Mouse (Mus musculus) myocyte (in vitro differentiated cells): Measurements from ENCODE around the gene Tedc1.

Experiments
- MAX ChIP-seq: IDR thresholded peaks from one replicate; pipeline ENCODE4 v1.6.1; 2011; ENCODE audit warnings: low read depth, mild to moderate bottlenecking, control low read depth
- MYOG ChIP-seq, 3 experiments: IDR thresholded peaks; one replicate each; pipeline ENCODE4 v1.6.1; 2011; ENCODE audit warnings: control low read depth in 2 of 3, low read depth in 2 of 3, mild to moderate bottlenecking in 2 of 3; ENCODE audit not compliant: insufficient read length in 2 of 3, control insufficient read depth in 1 of 3, insufficient read depth in 1 of 3
- POLR2A ChIP-seq: IDR thresholded peaks from one replicate; pipeline ENCODE4 v1.6.1; 2011; ENCODE audit warnings: low read depth, mild to moderate bottlenecking, control low read depth, moderate library complexity; ENCODE audit not compliant: insufficient read length
- POLR2AphosphoS2 ChIP-seq: IDR thresholded peaks from one replicate; pipeline ENCODE4 v1.6.1; 2011; ENCODE audit warnings: low read depth, control low read depth; ENCODE audit not compliant: insufficient read length
- TCF12 ChIP-seq: IDR thresholded peaks from one replicate; pipeline ENCODE4 v1.6.1; 2011; ENCODE audit warnings: mild to moderate bottlenecking, control low read depth; ENCODE audit not compliant: poor library complexity, insufficient read depth, severe bottlenecking

DNA sequence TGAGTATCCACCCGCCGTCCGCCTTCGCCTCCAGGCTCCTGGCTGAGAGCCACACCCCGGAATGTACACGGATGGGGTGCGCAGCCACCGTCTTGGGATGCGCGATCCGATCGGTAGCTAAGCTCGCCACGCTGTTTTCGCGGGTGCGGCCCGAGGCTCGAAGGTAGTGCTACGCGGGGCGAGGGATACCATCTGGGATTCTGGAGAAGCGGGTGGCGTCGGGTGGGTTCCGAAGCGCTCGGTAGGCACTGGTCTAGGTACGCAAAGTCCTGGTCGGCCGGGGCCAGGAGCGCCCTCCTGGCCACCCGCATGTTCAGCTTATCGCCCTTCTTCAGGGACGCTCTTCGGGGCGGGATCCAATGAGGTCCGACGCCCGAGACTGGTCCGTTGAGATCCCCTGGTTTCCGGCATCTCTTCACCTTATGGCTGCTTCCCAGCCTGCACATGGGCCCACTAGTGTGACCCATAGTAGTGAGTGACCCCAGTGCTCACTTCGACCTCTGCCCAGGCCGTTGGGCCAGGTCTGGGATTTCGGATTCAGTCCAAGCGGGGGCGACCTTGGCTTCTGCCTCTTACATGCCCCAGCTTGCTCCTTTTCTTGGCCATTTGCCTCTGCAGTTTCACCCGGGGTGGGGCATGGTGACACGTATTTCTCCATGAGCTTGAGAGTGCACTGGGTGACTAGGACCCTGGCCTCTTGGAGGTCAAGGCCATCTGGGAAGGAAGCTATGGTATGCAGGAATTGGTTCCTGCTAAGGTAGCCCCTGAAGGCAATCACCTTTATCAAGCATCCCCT, 15.4 kb upstream of the Tedc1 start:
- TF ChIP-seq MYOG (IDR thresholded peaks at IDR 0.05; ENCODE audit: control insufficient read depth in 1 of 3, insufficient read depth in 1 of 3, insufficient read length in 2 of 3, low read depth in 2 of 3) (no peak), POLR2AphosphoS2 (no peak), TCF12 (no peak), POLR2A (peak; percentile 25), MAX (no peak)
